Mouse (Mus musculus): ENCODE results near the gene Mmp24. TPM values are rescaled to one million over a fixed set of nuclear protein-coding genes. Genes with fewer than 3 reads are reported as not detected.

Mmp24 gene
- polyA plus RNA-seq, 1 experiment from 2014 or later, result 0.73 TPM

- no peak overlapping the region for H3K9ac ChIP-seq (replicated peaks; ENCODE audit: low read length)
- no peak overlapping the region for H3K4me3 ChIP-seq (ENCODE audit: low read depth, low read length)
- H3K4me1 ChIP-seq (ENCODE audit: control insufficient read depth, insufficient read depth, low read length), result no peaks in the 10 kb centered on the region
- DNase-seq (ENCODE audit: low spot score) (no peak), ATAC-seq (replicated peaks; ENCODE audit: insufficient number of reproducible peaks, low FRiP score, low TSS enrichment, low read depth) (no peak)
- no peaks in the 10 kb centered on the region for H3K27me3 ChIP-seq (ENCODE audit: control insufficient read depth, insufficient read depth, low read length)
- H3K36me3 ChIP-seq (replicated peaks; ENCODE audit: control insufficient read depth, insufficient read depth, low read depth, low read length), result peaks cover 3% of the 10 kb centered on the region; the same call in 1 of the 2 replicates
- H3K27ac ChIP-seq (replicated peaks; ENCODE audit: low read depth, low read length), result no peak overlapping the region
- WGBS, result 78% methylated on average over 5 of the region's 5 CpGs
- H3K4me2 ChIP-seq (ENCODE audit: low read depth, low read length), result no peak overlapping the region
- H3K9me3 ChIP-seq (replicated peaks; ENCODE audit: control insufficient read depth, low read length), result no peaks in the 10 kb centered on the region
Measured at GRCm38 (mm10) chr2:155852536-155852935, 77.4 kb downstream of the Mmp24 start.

- no peak for ATAC-seq (replicated peaks; ENCODE audit: insufficient number of reproducible peaks, low FRiP score, low TSS enrichment, low read depth)
- 81% methylated on average over 7 of the region's 7 CpGs for WGBS
- Histone ChIP-seq H3K4me3 (ENCODE audit: low read depth, low read length) (no peak overlapping the region), H3K27ac (replicated peaks; ENCODE audit: low read depth, low read length) (no peak overlapping the region), H3K36me3 (replicated peaks; ENCODE audit: control insufficient read depth, insufficient read depth, low read depth, low read length) (no peaks in the 10 kb centered on the region; the same call in 1 of the 2 replicates), H3K9me3 (replicated peaks; ENCODE audit: control insufficient read depth, low read length) (no peaks in the 10 kb centered on the region), H3K27me3 (ENCODE audit: control insufficient read depth, insufficient read depth, low read length) (no peaks in the 10 kb centered on the region), H3K4me1 (ENCODE audit: control insufficient read depth, insufficient read depth, low read length) (no peaks in the 10 kb centered on the region), H3K9ac (replicated peaks; ENCODE audit: low read length) (no peak overlapping the region), H3K4me2 (ENCODE audit: low read depth, low read length) (no peak overlapping the region)
- no peak for DNase-seq (ENCODE audit: low spot score)
Measured at GRCm38 (mm10) chr2:155860102-155860501, 85.0 kb downstream of the Mmp24 start.

GRCm38 (mm10) chr2:155861581-155861980, 86.4 kb downstream of the Mmp24 start:
- no peak for ATAC-seq (replicated peaks; ENCODE audit: insufficient number of reproducible peaks, low FRiP score, low TSS enrichment, low read depth)

GRCm38 (mm10) chr2:155862573-155863300, 87.6 kb downstream of the Mmp24 start:
- Histone ChIP-seq H3K9me3 (replicated peaks; ENCODE audit: control insufficient read depth, low read length) (no peaks in the 10 kb centered on the region), H3K36me3 (replicated peaks; ENCODE audit: control insufficient read depth, insufficient read depth, low read depth, low read length) (no peaks in the 10 kb centered on the region; the same call in 1 of the 2 replicates), H3K27ac (replicated peaks; ENCODE audit: low read depth, low read length) (0 out of 2 replicates have a peak overlapping the region, but pooled peaks have one; percentile 20), H3K4me1 (ENCODE audit: control insufficient read depth, insufficient read depth, low read length) (no peaks in the 10 kb centered on the region), H3K27me3 (ENCODE audit: control insufficient read depth, insufficient read depth, low read length) (no peaks in the 10 kb centered on the region), H3K4me2 (ENCODE audit: low read depth, low read length) (no peak overlapping the region), H3K4me3 (ENCODE audit: low read depth, low read length) (no peak overlapping the region), H3K9ac (replicated peaks; ENCODE audit: low read length) (no peak overlapping the region; the same call in 1 of the 2 replicates)
- ATAC-seq (replicated peaks; ENCODE audit: insufficient number of reproducible peaks, low FRiP score, low TSS enrichment, low read depth) (peak; percentile 59; the same call in 1 of the 2 replicates), DNase-seq (ENCODE audit: low spot score) (peak; percentile 39)
- WGBS, result 72% methylated on average over 13 of the region's 13 CpGs

More at GRCm38 (mm10) chr2:155861581-155861980, 86.4 kb downstream of the Mmp24 start:
- H3K4me2 ChIP-seq (ENCODE audit: low read depth, low read length), result no peak overlapping the region
- WGBS, result 88% methylated on average over 6 of the region's 6 CpGs
- H3K4me1 ChIP-seq (ENCODE audit: control insufficient read depth, insufficient read depth, low read length), result no peaks in the 10 kb centered on the region
- no peak overlapping the region for H3K4me3 ChIP-seq (ENCODE audit: low read depth, low read length)
- no peaks in the 10 kb centered on the region; the same call in 1 of the 2 replicates for H3K36me3 ChIP-seq (replicated peaks; ENCODE audit: control insufficient read depth, insufficient read depth, low read depth, low read length)
- no peak overlapping the region for H3K27ac ChIP-seq (replicated peaks; ENCODE audit: low read depth, low read length)
- no peak overlapping the region for H3K9ac ChIP-seq (replicated peaks; ENCODE audit: low read length)
- no peaks in the 10 kb centered on the region for H3K9me3 ChIP-seq (replicated peaks; ENCODE audit: control insufficient read depth, low read length)
- no peak for DNase-seq (ENCODE audit: low spot score)
- no peaks in the 10 kb centered on the region for H3K27me3 ChIP-seq (ENCODE audit: control insufficient read depth, insufficient read depth, low read length)

- H3K4me3 ChIP-seq (ENCODE audit: low read depth, low read length), result no peak overlapping the region
- no peak overlapping the region for H3K9ac ChIP-seq (replicated peaks; ENCODE audit: low read length)
- no peak overlapping the region for H3K4me2 ChIP-seq (ENCODE audit: low read depth, low read length)
- H3K4me1 ChIP-seq (ENCODE audit: control insufficient read depth, insufficient read depth, low read length), result no peaks in the 10 kb centered on the region
- 54% methylated on average over 11 of the region's 11 CpGs for WGBS
- H3K9me3 ChIP-seq (replicated peaks; ENCODE audit: control insufficient read depth, low read length), result no peaks in the 10 kb centered on the region
- no peaks in the 10 kb centered on the region for H3K27me3 ChIP-seq (ENCODE audit: control insufficient read depth, insufficient read depth, low read length)
- no peaks in the 10 kb centered on the region for H3K36me3 ChIP-seq (replicated peaks; ENCODE audit: control insufficient read depth, insufficient read depth, low read depth, low read length)
- DNase-seq (ENCODE audit: low spot score), result no peak
- ATAC-seq (replicated peaks; ENCODE audit: insufficient number of reproducible peaks, low FRiP score, low TSS enrichment, low read depth), result no peak
- H3K27ac ChIP-seq (replicated peaks; ENCODE audit: low read depth, low read length), result no peak overlapping the region
Measured at GRCm38 (mm10) chr2:155863301-155863867, 88.2 kb downstream of the Mmp24 start.

Other genes starting within 250 kb of the Mmp24 start
- gene Gss, start 182.5 kb upstream of the Mmp24 start, polyA plus RNA-seq (2014; fragmentation: Nextera tagmentation; extraction: Ambion mirVana), result 24.0 and 24.3 TPM in 2 replicates
- gene Myh7b, start 164.1 kb upstream of the Mmp24 start, polyA plus RNA-seq (2014; fragmentation: Nextera tagmentation; extraction: Ambion mirVana), result 0.34 and 0.45 TPM in 2 replicates
- 143 and 148 TPM in 2 replicates for gene Trpc4ap, start 83.0 kb upstream of the Mmp24 start, polyA plus RNA-seq (2014; fragmentation: Nextera tagmentation; extraction: Ambion mirVana)
- 22.7 and 28.9 TPM in 2 replicates for gene Edem2, start 45.9 kb upstream of the Mmp24 start, polyA plus RNA-seq (2014; fragmentation: Nextera tagmentation; extraction: Ambion mirVana)
- gene Gm17581, start 39.5 kb upstream of the Mmp24 start, polyA plus RNA-seq (2014; fragmentation: Nextera tagmentation; extraction: Ambion mirVana), result not detected in 2 replicates
- 2.7 and 2.8 TPM in 2 replicates for gene Procr, start 24.2 kb upstream of the Mmp24 start, polyA plus RNA-seq (2014; fragmentation: Nextera tagmentation; extraction: Ambion mirVana)
- 5.7 and 6.6 TPM in 2 replicates for gene BC029722, start 44.1 kb downstream of the Mmp24 start, polyA plus RNA-seq (2014; fragmentation: Nextera tagmentation; extraction: Ambion mirVana)
- gene Eif6, start 51.6 kb downstream of the Mmp24 start, polyA plus RNA-seq (2014; fragmentation: Nextera tagmentation; extraction: Ambion mirVana), result 198 and 213 TPM in 2 replicates
- 0.14 and 0.15 TPM in 2 replicates for gene Fam83c, start 59.5 kb downstream of the Mmp24 start, polyA plus RNA-seq (2014; fragmentation: Nextera tagmentation; extraction: Ambion mirVana)
- gene Uqcc1, start 155.0 kb downstream of the Mmp24 start, polyA plus RNA-seq (2014; fragmentation: Nextera tagmentation; extraction: Ambion mirVana), result 85.3 and 87.7 TPM in 2 replicates
- gene Gm15557, start 165.4 kb downstream of the Mmp24 start, polyA plus RNA-seq (2014; fragmentation: Nextera tagmentation; extraction: Ambion mirVana), result not detected in 2 replicates
- 3.2 TPM in 2 replicates for gene Gdf5, start 170.0 kb downstream of the Mmp24 start, polyA plus RNA-seq (2014; fragmentation: Nextera tagmentation; extraction: Ambion mirVana)
- gene Cep250, start 181.1 kb downstream of the Mmp24 start, polyA plus RNA-seq (2014; fragmentation: Nextera tagmentation; extraction: Ambion mirVana), result 13.4 and 14.0 TPM in 2 replicates
- 0.89 and 1.5 TPM in 2 replicates for gene 6430550D23Rik, start 232.6 kb downstream of the Mmp24 start, polyA plus RNA-seq (2014; fragmentation: Nextera tagmentation; extraction: Ambion mirVana)
- 175 and 210 TPM in 2 replicates for gene Ergic3, start 232.7 kb downstream of the Mmp24 start, polyA plus RNA-seq (2014; fragmentation: Nextera tagmentation; extraction: Ambion mirVana)